Mouse (Mus musculus) lung, embryonic 15.5 days (tissue): ENCODE measurements around the gene D430041D05Rik. TPM values are rescaled to one million over a fixed set of nuclear protein-coding genes. Genes with fewer than 3 reads are reported as not detected.
"Not testable (repeated sequence)": the region's sequence is repeated elsewhere in the genome, so short reads cannot be mapped to it uniquely, and the experiment has no call there.

Experiments
- ATAC-seq: fragments of 200-750 bp; cut with Nextera tagmentation; 2 replicates; pipeline ENCODE4 v1.8.0; 2017; ENCODE audit warnings: moderate number of reproducible peaks, borderline replicate concordance; ENCODE audit not compliant: low FRiP score, low TSS enrichment; ENCODE audit errors: extremely low read depth
- H3K27ac ChIP-seq: fragments of 300-500 bp; sonication (generic); 2 replicates; pipeline ENCODE4 v1.5.1; 2015; ENCODE audit warnings: moderate library complexity, mild to moderate bottlenecking, inconsistent platforms
- H3K27me3 ChIP-seq: fragments of 300-500 bp; sonication (generic); 2 replicates; pipeline ENCODE4 v1.6.1; 2015; ENCODE audit warnings: inconsistent platforms
- H3K36me3 ChIP-seq: fragments of 300-500 bp; sonication (generic); 2 replicates; pipeline ENCODE4 v1.6.1; 2015; ENCODE audit warnings: inconsistent platforms
- H3K4me1 ChIP-seq: fragments of 300-500 bp; sonication (generic); 2 replicates; pipeline ENCODE4 v1.6.1; 2015; ENCODE audit warnings: inconsistent platforms
- H3K4me2 ChIP-seq: fragments of 300-500 bp; sonication (generic); 2 replicates; pipeline ENCODE4 v1.6.1; 2015; ENCODE audit warnings: inconsistent platforms, mild to moderate bottlenecking, moderate library complexity
- H3K4me3 ChIP-seq: fragments of 300-500 bp; sonication (generic); 2 replicates; pipeline ENCODE4 v1.5.1; 2015; ENCODE audit warnings: mild to moderate bottlenecking, inconsistent platforms
- H3K9ac ChIP-seq: fragments of 300-500 bp; sonication (generic); 2 replicates; pipeline ENCODE4 v1.6.1; 2015; ENCODE audit warnings: inconsistent platforms
- H3K9me3 ChIP-seq: fragments of 300-500 bp; sonication (generic); 2 replicates; pipeline ENCODE4 v1.6.1; 2016; ENCODE audit warnings: inconsistent platforms
- WGBS: fragments of 180-500 bp; shearing (Covaris S2); methylation state at CpG from one replicate; pipeline ENCODE4 v1.1.7; 2015; 5-methylcytosine and 5-hydroxymethylcytosine counted together
- polyA plus RNA-seq: library from polyadenylated mRNA; unstranded; fragments of >200 nt; fragmentation: Nextera tagmentation; extraction: Ambion mirVana; gene quantifications from 2 replicates; pipeline ENCODE4 v1.2.1, GENCODE M21; 2015

Gene D430041D05Rik
- polyA plus RNA-seq, 1 experiment from 2014 or later: 1.3 TPM

DNA sequence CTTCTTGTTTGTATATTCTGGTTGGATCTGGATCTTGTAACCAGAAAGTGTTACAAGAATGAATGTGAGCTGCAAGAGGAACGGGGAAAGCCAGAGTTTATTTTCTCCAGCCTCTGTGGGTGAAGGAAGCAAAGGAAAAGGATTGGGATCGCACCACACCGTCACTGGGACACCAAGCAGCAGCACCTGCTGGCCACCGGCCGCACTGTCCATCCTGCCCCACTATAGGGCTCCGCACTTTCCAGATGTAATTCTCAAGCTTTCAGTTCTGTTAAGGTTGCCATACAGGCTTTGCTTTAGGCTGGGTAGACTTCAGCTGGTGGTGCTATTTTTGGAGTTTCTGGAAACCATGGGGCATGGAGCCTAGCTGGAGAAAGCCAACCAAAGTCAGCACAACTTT is 290.5 kb downstream of the D430041D05Rik start:
- Histone ChIP-seq H3K4me3 (no peak overlapping the region), H3K9ac (no peak overlapping the region), H3K4me1 (peaks cover 17% of the 10 kb centered on the region), H3K27me3 (peaks cover 11% of the 10 kb centered on the region), H3K9me3 (no peaks in the 10 kb centered on the region), H3K4me2 (no peak overlapping the region), H3K27ac (no peak overlapping the region), H3K36me3 (no peaks in the 10 kb centered on the region)
- 43% methylated on average over 6 of the region's 6 CpGs for WGBS
- ATAC-seq: no peak

DNA sequence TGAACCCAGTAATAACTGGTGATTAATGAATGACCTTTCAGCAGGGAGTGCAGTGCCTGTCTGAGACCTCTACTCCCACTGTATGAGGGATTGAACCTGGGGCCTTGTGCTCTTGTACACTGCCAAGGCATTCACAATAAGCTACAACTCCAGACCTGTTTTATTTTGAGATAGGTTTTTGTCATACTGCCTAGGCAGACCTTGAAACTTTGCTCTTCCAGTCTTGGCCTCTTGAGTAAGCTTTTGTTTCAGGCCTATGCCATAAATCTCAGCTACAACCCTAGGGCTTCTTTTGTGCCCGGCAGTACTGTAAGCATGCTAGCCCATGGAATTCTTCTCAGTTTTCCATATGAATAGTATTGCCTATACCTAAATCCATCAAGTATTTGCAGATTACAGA is 291.7 kb downstream of the D430041D05Rik start:
- peaks cover 12% of the 10 kb centered on the region for H3K4me1 ChIP-seq
- WGBS: 83% methylated on average over 1 of the region's 1 CpGs
- no peak for ATAC-seq

DNA sequence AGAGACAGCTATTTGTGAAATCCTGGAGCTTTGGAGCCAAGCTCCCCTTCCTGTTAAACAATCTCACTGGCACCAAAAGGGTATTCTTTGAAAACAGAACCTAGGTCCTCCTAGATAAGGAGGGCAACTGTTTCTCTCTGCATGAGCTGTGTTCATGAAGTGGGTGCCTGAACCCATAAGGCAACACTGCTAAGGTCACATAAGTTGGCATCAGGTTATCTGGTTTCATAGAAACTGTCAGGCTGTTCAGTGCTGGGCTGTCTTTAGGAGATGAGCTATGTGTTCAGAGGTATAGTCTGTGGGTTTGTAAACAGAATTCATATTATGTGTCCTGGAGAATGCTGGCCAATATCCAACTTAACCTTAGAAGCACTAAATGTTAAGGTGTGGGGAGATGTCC is 293.6 kb downstream of the D430041D05Rik start:
- H3K27me3 ChIP-seq, H3K4me1 ChIP-seq, H3K4me2 ChIP-seq, H3K9ac ChIP-seq, H3K9me3 ChIP-seq, ATAC-seq, H3K4me3 ChIP-seq, H3K27ac ChIP-seq, H3K36me3 ChIP-seq: not testable (repeated sequence)

More for the DNA sequence above, 291.7 kb downstream of the D430041D05Rik start:
- H3K4me2 ChIP-seq: no peak overlapping the region
- no peaks in the 10 kb centered on the region for H3K9me3 ChIP-seq
- no peak overlapping the region for H3K9ac ChIP-seq
- H3K36me3 ChIP-seq: no peaks in the 10 kb centered on the region
- no peak overlapping the region for H3K4me3 ChIP-seq
- H3K27ac ChIP-seq: no peak overlapping the region
- peaks cover 6% of the 10 kb centered on the region; the same call in 1 of the 2 replicates for H3K27me3 ChIP-seq

DNA sequence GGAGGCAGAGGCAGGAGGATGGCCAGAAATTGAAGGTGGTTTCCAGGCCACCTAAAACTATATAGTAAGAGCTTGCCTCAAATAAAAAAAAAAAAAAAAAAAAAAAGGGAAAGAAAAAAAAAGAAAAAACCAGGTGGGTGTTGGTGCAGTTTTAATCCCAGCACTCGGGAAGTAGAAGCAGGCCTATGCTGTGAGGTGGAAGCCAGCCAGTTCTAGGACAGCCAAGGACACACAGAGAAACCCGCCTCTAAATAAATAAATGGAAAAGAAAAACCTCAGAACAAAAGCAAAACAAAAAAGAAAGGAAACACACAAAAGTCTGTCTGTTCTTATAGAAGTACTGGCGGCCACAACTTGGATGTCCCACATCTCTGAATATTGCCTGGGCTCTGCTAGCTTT is 295.9 kb downstream of the D430041D05Rik start:
- H3K27ac ChIP-seq: no peak overlapping the region
- no peak overlapping the region for H3K4me3 ChIP-seq
- no peaks in the 10 kb centered on the region for H3K36me3 ChIP-seq
- WGBS: 71% methylated on average over 3 of the region's 3 CpGs
- H3K9me3 ChIP-seq: no peaks in the 10 kb centered on the region
- H3K4me2 ChIP-seq: no peak overlapping the region
- no peaks in the 10 kb centered on the region for H3K4me1 ChIP-seq
- no peak overlapping the region for H3K9ac ChIP-seq
- ATAC-seq: no peak
- H3K27me3 ChIP-seq: no peaks in the 10 kb centered on the region

DNA sequence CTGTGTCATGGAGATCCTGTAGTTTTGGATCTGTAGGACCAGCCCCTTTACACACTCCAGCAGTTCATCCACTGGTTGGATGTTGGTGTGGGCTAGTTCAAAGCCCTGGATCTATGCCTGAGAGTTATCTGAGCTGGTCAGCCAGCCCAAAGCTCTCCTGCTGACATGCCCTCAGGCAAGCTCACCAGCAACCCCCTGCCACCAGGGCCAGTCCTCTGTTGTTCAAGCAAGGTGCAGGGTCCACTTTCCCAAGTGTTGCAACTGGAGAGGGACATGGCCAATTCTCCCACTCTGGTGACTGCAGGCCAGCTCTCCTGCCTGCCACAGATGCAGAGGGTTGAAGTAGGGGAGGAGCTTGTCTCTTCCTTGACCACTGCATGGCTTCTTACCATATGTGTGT is 297.2 kb downstream of the D430041D05Rik start:
- not testable (repeated sequence) for H3K4me3 ChIP-seq, H3K4me2 ChIP-seq, ATAC-seq, H3K9ac ChIP-seq, H3K27me3 ChIP-seq, H3K27ac ChIP-seq, H3K9me3 ChIP-seq, H3K4me1 ChIP-seq, H3K36me3 ChIP-seq

DNA sequence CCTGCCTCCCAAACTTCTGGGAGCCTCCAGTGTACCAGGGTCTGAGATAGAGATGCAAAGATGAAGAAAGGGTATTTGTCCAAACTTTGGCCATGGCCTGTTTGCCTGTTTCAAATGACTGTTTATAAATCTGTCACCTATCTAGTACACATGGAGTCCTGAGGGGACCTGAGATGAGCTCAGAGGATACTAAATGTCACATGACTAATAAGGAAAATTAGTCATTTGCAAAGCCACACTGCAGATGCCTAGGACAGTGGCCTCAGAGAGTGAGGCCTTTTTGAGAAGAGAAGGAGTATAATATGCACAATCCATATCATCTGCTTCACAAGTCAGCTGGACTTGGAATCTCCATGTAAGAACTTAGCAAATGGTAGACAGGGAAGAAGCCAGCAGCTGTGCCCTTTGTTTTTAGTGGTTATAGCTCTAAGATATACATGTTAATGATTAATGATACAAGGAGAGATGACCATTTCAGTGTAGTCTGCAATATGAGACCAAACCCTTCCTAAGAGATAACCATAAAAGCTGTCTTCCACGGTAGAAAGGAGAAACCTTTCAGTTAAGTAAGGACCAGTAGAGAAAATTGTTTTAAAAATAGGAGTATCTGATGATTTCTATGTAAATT is 299.5 kb downstream of the D430041D05Rik start:
- not testable (repeated sequence) for ATAC-seq, H3K9me3 ChIP-seq, H3K27me3 ChIP-seq, H3K9ac ChIP-seq, H3K4me2 ChIP-seq, H3K36me3 ChIP-seq, H3K27ac ChIP-seq, H3K4me3 ChIP-seq, H3K4me1 ChIP-seq
- WGBS: no CpG with 5 or more reads among the region's 1 CpGs

DNA sequence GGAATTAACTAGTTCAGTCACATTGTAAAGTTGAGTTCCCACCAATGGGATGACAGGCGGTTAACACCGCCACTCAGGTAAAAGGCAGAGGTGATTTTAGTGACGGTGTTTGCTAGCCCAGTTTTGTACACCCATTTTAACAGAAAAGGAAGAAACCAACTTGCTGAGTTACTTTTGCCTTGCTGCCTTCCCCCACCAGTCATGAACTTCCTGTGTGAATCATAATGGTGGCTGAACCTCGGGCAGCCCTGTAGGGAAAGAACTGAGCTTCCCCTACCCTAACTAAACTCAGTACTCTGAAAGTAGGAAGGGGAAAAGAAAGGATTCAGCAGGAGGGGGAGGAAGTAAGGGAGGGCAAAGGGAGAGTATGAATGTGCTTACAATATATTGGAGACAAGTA is 300.8 kb downstream of the D430041D05Rik start:
- H3K9ac ChIP-seq: no peak overlapping the region
- H3K27ac ChIP-seq: no peak overlapping the region
- H3K9me3 ChIP-seq: no peaks in the 10 kb centered on the region
- no peak for ATAC-seq
- no peaks in the 10 kb centered on the region for H3K27me3 ChIP-seq
- no peak overlapping the region for H3K4me3 ChIP-seq
- no peaks in the 10 kb centered on the region for H3K4me1 ChIP-seq
- no peak overlapping the region for H3K4me2 ChIP-seq
- 82% methylated on average over 4 of the region's 4 CpGs for WGBS
- no peaks in the 10 kb centered on the region for H3K36me3 ChIP-seq

DNA sequence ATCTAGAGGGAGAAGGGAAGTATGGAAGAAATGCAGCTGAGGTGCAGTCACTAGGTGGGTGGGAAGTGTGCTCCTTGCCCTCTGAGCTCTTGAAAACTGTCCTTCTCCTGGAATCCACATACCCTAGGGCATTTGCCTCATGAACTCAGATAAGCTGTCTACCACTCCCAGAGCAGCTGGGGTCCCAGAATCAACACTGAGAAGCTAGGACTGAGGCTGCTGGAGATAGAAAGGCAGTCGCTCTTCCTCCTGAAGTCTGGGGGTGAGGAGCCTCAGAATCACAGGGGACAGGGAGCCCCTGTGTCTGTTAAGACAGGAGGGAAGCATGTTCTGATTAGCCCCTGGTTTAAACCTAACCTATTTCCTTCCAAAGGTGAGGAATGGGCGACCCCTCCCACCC is 301.3 kb downstream of the D430041D05Rik start:
- Histone ChIP-seq H3K27ac (no peak overlapping the region), H3K9me3 (no peaks in the 10 kb centered on the region), H3K4me1 (no peaks in the 10 kb centered on the region), H3K9ac (no peak overlapping the region), H3K36me3 (no peaks in the 10 kb centered on the region), H3K27me3 (no peaks in the 10 kb centered on the region), H3K4me2 (no peak overlapping the region), H3K4me3 (no peak overlapping the region)
- no peak for ATAC-seq
- WGBS: 60% methylated on average over 2 of the region's 2 CpGs

DNA sequence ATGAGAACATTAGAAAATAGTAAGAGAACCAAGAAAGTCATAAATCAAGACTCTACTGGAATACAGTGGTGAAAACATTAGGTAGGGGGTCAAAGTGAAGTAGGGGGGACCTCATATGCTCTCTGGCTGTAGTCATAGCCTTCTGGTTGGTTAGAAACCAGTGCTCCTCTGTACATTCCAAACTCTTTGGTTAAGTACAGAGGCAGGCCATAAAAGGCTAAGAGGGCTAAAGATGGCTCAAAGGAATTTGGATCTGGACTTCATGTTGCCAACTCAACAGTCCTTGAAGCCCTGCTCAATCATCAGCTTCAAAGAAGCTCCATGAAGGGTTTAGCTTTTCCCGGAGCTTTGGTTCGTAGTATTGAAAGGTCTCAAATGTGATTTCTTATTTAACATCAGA is 301.8 kb downstream of the D430041D05Rik start:
- H3K27ac ChIP-seq, ATAC-seq, H3K4me1 ChIP-seq, H3K9ac ChIP-seq, H3K36me3 ChIP-seq, H3K27me3 ChIP-seq, H3K4me2 ChIP-seq, H3K9me3 ChIP-seq, H3K4me3 ChIP-seq: not testable (repeated sequence)
- WGBS: 81% methylated on average over 2 of the region's 2 CpGs

DNA sequence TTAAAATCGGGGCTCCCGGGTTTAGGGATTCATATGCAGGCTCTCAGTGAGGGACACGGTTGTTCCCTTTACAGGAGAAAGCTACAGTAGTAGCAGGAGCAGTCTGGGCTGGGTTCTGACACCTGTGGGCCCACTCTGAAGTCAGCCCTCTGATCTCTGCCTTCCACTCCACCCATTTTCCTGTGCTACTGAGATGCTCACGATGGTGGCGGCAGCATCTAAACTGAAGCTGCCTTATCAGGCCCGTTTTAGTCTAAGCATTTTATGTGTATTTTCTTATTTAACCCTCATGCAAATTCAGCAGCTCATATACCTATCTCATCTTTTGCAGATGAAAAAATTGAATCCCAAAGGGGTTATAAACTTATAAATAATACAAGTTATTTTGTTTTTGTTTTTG is 306.0 kb downstream of the D430041D05Rik start:
- H3K27me3 ChIP-seq: no peaks in the 10 kb centered on the region
- H3K4me1 ChIP-seq: no peaks in the 10 kb centered on the region
- H3K9ac ChIP-seq: no peak overlapping the region
- H3K4me3 ChIP-seq: no peak overlapping the region
- no peak overlapping the region for H3K4me2 ChIP-seq
- 86% methylated on average over 6 of the region's 6 CpGs for WGBS
- no peak for ATAC-seq
- H3K9me3 ChIP-seq: no peaks in the 10 kb centered on the region
- H3K27ac ChIP-seq: no peak overlapping the region
- H3K36me3 ChIP-seq: no peaks in the 10 kb centered on the region

DNA sequence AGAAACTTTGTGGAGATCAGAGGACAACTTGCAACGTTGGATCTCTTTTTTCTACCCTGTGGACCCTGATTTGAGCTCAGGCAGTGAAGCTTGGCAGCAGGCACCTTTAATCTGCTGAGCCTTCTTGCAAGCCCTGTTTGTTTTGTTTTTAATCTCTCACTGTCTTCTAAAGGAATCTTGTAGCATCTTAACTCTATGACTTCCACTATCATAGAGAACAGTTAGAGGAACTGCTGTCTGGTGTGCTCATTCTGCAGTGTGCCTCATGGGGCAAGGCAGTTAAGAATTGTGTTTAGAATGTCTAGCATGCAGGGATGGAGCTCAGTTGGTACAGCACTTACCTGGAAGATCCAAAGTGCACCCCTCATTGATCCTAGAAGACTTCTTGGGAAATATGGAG is 310.9 kb downstream of the D430041D05Rik start:
- Histone ChIP-seq H3K4me1 (peaks cover 13% of the 10 kb centered on the region), H3K27ac (no peak overlapping the region), H3K4me3 (no peak overlapping the region), H3K9ac (no peak overlapping the region), H3K4me2 (no peak overlapping the region), H3K9me3 (no peaks in the 10 kb centered on the region), H3K36me3 (no peaks in the 10 kb centered on the region), H3K27me3 (no peaks in the 10 kb centered on the region)
- WGBS: 58% methylated on average over 1 of the region's 1 CpGs
- no peak for ATAC-seq

DNA sequence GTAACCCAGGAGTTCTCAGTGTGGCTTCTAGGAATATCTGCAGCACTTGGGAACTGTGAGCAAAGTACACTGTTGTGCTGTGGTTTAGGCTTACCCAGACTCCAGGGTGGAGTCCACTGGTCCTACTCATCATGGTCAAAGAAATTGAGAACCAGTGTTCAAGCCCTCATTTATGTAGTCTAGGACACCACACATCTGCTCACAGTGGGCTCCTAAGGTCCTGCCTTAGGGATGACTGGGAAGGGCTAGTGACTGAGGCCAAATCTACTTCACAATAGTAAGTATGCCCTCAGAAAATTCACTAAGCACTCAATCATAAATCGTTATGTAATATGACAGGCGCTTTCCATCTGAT is 311.6 kb downstream of the D430041D05Rik start:
- H3K27ac ChIP-seq: no peak overlapping the region
- H3K4me1 ChIP-seq: peaks cover 13% of the 10 kb centered on the region
- no peaks in the 10 kb centered on the region for H3K27me3 ChIP-seq
- no peak for ATAC-seq
- H3K36me3 ChIP-seq: no peaks in the 10 kb centered on the region
- H3K9me3 ChIP-seq: no peaks in the 10 kb centered on the region
- H3K4me3 ChIP-seq: no peak overlapping the region
- WGBS: 88% methylated on average over 2 of the region's 2 CpGs
- H3K9ac ChIP-seq: no peak overlapping the region
- H3K4me2 ChIP-seq: no peak overlapping the region

DNA sequence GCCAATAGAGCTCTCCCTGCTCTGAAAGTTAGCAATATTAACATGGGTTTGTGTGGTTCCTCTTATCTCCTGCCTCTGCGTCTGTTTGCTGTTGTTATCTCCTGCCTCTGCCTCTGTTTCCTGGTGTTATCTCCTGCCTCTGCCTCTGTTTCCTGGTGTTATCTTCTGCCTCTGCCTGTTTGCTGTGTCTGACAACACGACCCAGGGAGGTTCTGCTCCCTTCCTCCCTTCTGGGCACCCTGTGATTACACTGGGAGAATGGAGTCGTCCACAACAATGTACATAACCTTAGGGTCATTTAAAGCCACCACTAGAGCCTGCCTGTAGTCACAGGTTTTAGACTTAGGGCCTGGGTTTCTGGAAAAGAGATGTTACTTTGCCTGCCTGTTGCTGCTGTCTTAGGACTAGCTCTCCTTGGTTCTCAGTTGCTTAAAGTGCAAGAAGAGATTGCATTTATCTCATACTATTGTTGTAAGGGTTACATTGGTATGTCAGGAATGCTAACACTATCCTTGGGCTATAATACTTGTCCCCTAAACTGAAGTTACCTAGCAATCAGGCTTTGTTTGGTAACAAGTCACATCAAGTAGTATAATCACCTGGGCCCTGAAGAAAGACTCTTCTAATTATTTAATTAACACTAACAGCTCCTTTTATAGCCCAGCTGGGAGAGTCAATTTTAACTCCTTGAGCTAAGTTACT is 312.1 kb downstream of the D430041D05Rik start:
- Histone ChIP-seq H3K4me3 (no peak overlapping the region), H3K36me3 (no peaks in the 10 kb centered on the region), H3K9ac (no peak overlapping the region), H3K4me1 (peaks cover 13% of the 10 kb centered on the region), H3K4me2 (no peak overlapping the region), H3K27ac (no peak overlapping the region), H3K27me3 (no peaks in the 10 kb centered on the region), H3K9me3 (no peaks in the 10 kb centered on the region)
- WGBS: 15% methylated on average over 3 of the region's 3 CpGs
- ATAC-seq: no peak
